Mouse (Mus musculus) CH12.LX (cell line): ENCODE data around the gene Rasgef1c. TPM values are rescaled to one million over a fixed set of nuclear protein-coding genes. Genes with fewer than 3 reads are reported as not detected.

Source experiments
- DNase-seq: peaks from one replicate; pipeline ENCODE4 v3.0.0-alpha.2; 2013; ENCODE audit errors: extremely low read depth
- H3K27ac ChIP-seq: 2 replicates; pipeline ENCODE4 v1.5.1; 2012; ENCODE audit warnings: low read depth, mild to moderate bottlenecking, control low read depth, moderate library complexity; ENCODE audit not compliant: insufficient read depth
- H3K27me3 ChIP-seq: replicated peaks from 2 replicates; pipeline ENCODE3; 2012; ENCODE audit warnings: inconsistent platforms
- H3K36me3 ChIP-seq, 2 experiments: replicated peaks in 1 of 2; 2 replicates each; pipeline versions ENCODE3 to v1.6.1; 2012; ENCODE audit warnings: inconsistent platforms in 1 of 2, low read length in 1 of 2, mild to moderate bottlenecking in 1 of 2, mixed read lengths in 1 of 2, moderate library complexity in 1 of 2; ENCODE audit not compliant: control insufficient read depth in 1 of 2, insufficient read depth in 1 of 2
- H3K4me1 ChIP-seq, 2 experiments: 2 replicates each; pipeline ENCODE4 v1.6.1; 2012; ENCODE audit warnings: inconsistent platforms in 1 of 2, moderate library complexity in 1 of 2; ENCODE audit not compliant: insufficient read depth in 2 of 2, control insufficient read depth in 1 of 2
- H3K4me2 ChIP-seq: 2 replicates; pipeline ENCODE4 v1.6.1; 2012; ENCODE audit warnings: low read depth, mild to moderate bottlenecking, control low read depth; ENCODE audit not compliant: poor library complexity, insufficient read depth, severe bottlenecking
- H3K4me3 ChIP-seq, 3 experiments: fragments of 150-350 bp in 1 of 3; sonication (generic) in 1 of 3; replicated peaks in 1 of 3; 2 replicates each; pipeline versions ENCODE3 to v1.5.1; 2011 to 2012; ENCODE audit warnings: low read depth in 2 of 3, low read length in 2 of 3, mild to moderate bottlenecking in 2 of 3, moderate library complexity in 2 of 3, control low read depth in 1 of 3, improper control_type of control experiment in 1 of 3, inconsistent platforms in 1 of 3, mixed read lengths in 1 of 3; ENCODE audit not compliant: poor library complexity in 1 of 3
- H3K79me2 ChIP-seq: replicated peaks from 2 replicates; pipeline ENCODE4 v1.6.1; 2012; ENCODE audit warnings: mild to moderate bottlenecking, moderate library complexity; ENCODE audit not compliant: control insufficient read depth, poor library complexity, insufficient read depth, severe bottlenecking; ENCODE audit errors: extremely low read depth
- H3K9ac ChIP-seq: 2 replicates; pipeline ENCODE4 v1.6.1; 2012; ENCODE audit warnings: low read depth, mild to moderate bottlenecking, control low read depth, moderate library complexity; ENCODE audit not compliant: insufficient read depth
- H3K9me3 ChIP-seq: replicated peaks from 2 replicates; pipeline ENCODE3; 2012; ENCODE audit warnings: low read length, inconsistent platforms, mixed read lengths
- BHLHE40 ChIP-seq: IDR thresholded peaks from 2 replicates; pipeline ENCODE4 v1.6.1; 2011; ENCODE audit warnings: mild to moderate bottlenecking, low read depth, low read length, improper control_type of control experiment
- CHD1 ChIP-seq: IDR thresholded peaks from 2 replicates; pipeline ENCODE4 v1.6.1; 2012; ENCODE audit warnings: low read depth, low read length, improper control_type of control experiment, inconsistent platforms
- CHD2 ChIP-seq: IDR thresholded peaks from 2 replicates; pipeline ENCODE4 v1.6.1; 2011; ENCODE audit warnings: low read length, improper control_type of control experiment
- E2F4 ChIP-seq: IDR thresholded peaks from 2 replicates; pipeline ENCODE4 v1.6.1; 2011; ENCODE audit warnings: low read depth, low read length, improper control_type of control experiment; ENCODE audit not compliant: insufficient replicate concordance
- ETS1 ChIP-seq: conservative IDR thresholded peaks from 2 replicates; pipeline ENCODE4 v1.6.1; 2012; ENCODE audit warnings: low read depth, mild to moderate bottlenecking, inconsistent platforms, low read length, improper control_type of control experiment, moderate library complexity
- GABPA ChIP-seq: IDR thresholded peaks from 2 replicates; pipeline ENCODE4 v1.6.1; 2012; ENCODE audit warnings: low read depth, low read length, improper control_type of control experiment, inconsistent platforms; ENCODE audit not compliant: insufficient replicate concordance
- JUND ChIP-seq: conservative IDR thresholded peaks from 2 replicates; pipeline ENCODE4 v1.6.1; 2011; ENCODE audit warnings: low read depth, low read length, improper control_type of control experiment
- KAT2A ChIP-seq: IDR thresholded peaks from 2 replicates; pipeline ENCODE4 v1.6.1; 2012; ENCODE audit warnings: low read length, improper control_type of control experiment, inconsistent platforms; ENCODE audit not compliant: insufficient replicate concordance
- MAZ ChIP-seq: IDR thresholded peaks from 2 replicates; pipeline ENCODE4 v1.6.1; 2012; ENCODE audit warnings: low read depth, mild to moderate bottlenecking, inconsistent platforms, low read length, improper control_type of control experiment, moderate library complexity
- MXI1 ChIP-seq: IDR thresholded peaks from 2 replicates; pipeline ENCODE4 v1.6.1; 2011; ENCODE audit warnings: mild to moderate bottlenecking, low read depth, low read length, improper control_type of control experiment
- MYC ChIP-seq: IDR thresholded peaks from 2 replicates; pipeline ENCODE4 v1.6.1; 2011; ENCODE audit warnings: low read depth, mild to moderate bottlenecking, improper control_type of control experiment, low read length
- NELFE ChIP-seq: IDR thresholded peaks from 2 replicates; pipeline ENCODE4 v1.6.1; 2011; ENCODE audit warnings: low read depth, low read length, improper control_type of control experiment
- RAD21 ChIP-seq: IDR thresholded peaks from 2 replicates; pipeline ENCODE4 v1.6.1; 2011; ENCODE audit warnings: low read depth, mild to moderate bottlenecking, low read length, improper control_type of control experiment, moderate library complexity
- SMC3 ChIP-seq: IDR thresholded peaks from 2 replicates; pipeline ENCODE4 v1.6.1; 2011; ENCODE audit warnings: low read depth, low read length, improper control_type of control experiment
- UBTF ChIP-seq: IDR thresholded peaks from 2 replicates; pipeline ENCODE4 v1.6.1; 2012; ENCODE audit warnings: low read depth, mild to moderate bottlenecking, inconsistent platforms, low read length, improper control_type of control experiment, moderate library complexity
- ZC3H11A ChIP-seq: IDR thresholded peaks from 2 replicates; pipeline ENCODE4 v1.6.1; 2012; ENCODE audit warnings: low read depth, mild to moderate bottlenecking, inconsistent platforms, low read length, improper control_type of control experiment
- ZMIZ1 ChIP-seq: IDR thresholded peaks from 2 replicates; pipeline ENCODE4 v1.6.1; 2012; ENCODE audit warnings: low read depth, mild to moderate bottlenecking, inconsistent platforms, low read length, improper control_type of control experiment
- dilution Hi-C: fragments of 300-500 bp; cut with MboI; formaldehyde crosslinking; loops from 2 replicates; pipeline ENCODE4 v1.14.3; 2020; ENCODE audit warnings: low sequenced_read_pairs; ENCODE audit not compliant: extremely low pct_unique_long_range_greater_than_20kb, extremely low pct_ligation_motif_present
- in situ Hi-C: fragments of 300-500 bp; cut with MboI; formaldehyde crosslinking; loops from 3 replicates; pipeline ENCODE4 v1.14.3; 2019; ENCODE audit warnings: low sequenced_read_pairs, low pct_ligation_motif_present, low pct_unique_long_range_greater_than_20kb, mixed read lengths
- polyA plus RNA-seq: library from polyadenylated mRNA; unstranded; fragments of >175 nt; gene quantifications from 2 replicates; pipeline ENCODE4 v1.2.1, GENCODE M21; 2012; ENCODE audit warnings: low read depth; ENCODE audit not compliant: insufficient read length
- total RNA-seq, 2 experiments: library from RNA; depleted of rRNA; stranded (reverse); fragments of 300-350 nt in 1 of 2; fragments of >200 nt in 1 of 2; gene quantifications; 2 replicates each; pipeline ENCODE4 v1.2.3; 2012 to 2014

Rasgef1c gene
- total and polyA plus RNA-seq, 3 experiments, result not detected

DNA sequence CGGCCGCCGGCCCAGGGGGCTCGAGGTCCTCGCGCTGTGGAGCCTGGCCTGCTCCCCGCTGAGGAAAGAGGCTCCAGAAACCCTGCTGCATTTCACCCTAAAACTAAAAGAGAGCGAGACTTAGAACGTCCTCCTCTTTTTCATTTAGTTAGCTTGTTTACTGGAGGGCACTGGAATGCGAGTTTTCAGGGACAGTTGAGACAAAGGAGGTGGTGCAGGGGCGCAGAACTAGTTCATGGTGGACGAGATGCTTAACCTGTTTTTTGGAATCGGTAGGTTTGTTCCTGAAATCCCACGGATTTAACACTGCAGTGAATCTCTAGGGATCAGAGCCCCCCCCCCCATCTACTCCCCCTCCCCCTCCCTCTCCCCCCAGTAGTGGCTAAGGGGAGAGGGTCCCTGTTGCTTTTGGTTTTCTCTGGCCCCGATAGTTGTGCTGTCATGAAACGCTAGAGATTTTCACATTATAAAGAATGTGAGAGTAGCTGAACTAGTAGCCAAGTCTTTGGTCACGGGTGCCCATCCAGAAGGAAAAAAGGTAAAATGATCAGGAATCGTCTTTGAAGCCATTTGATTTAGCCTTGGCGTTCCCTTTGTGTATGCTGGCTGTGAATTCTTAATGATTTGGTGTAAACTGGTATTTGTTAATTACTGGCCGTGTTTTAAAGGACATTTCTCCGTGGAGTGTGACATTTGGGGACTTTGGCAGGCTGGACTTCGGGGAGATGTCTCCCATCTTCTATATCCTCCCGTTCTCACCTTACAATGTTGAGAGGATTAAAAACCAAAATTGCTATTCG lies 124.3 kb downstream of the Rasgef1c start:
- H3K9me3 ChIP-seq, result peaks cover 6% of the 10 kb centered on the region
- no peak overlapping the region for H3K4me3 ChIP-seq
- no peak for TF ChIP-seq SMC3
- H3K4me2 ChIP-seq, result no peak overlapping the region
- no peak overlapping the region for H3K27ac ChIP-seq
- H3K4me1 ChIP-seq, result no peaks in the 10 kb centered on the region
- no peaks in the 10 kb centered on the region for H3K36me3 ChIP-seq
- no peak for DNase-seq
- dilution Hi-C loops, result no loop called here
- in situ Hi-C loops, result no loop called here
- H3K27me3 ChIP-seq, result no peaks in the 10 kb centered on the region
- no peak overlapping the region for H3K9ac ChIP-seq
- no peaks in the 10 kb centered on the region for H3K79me2 ChIP-seq

DNA sequence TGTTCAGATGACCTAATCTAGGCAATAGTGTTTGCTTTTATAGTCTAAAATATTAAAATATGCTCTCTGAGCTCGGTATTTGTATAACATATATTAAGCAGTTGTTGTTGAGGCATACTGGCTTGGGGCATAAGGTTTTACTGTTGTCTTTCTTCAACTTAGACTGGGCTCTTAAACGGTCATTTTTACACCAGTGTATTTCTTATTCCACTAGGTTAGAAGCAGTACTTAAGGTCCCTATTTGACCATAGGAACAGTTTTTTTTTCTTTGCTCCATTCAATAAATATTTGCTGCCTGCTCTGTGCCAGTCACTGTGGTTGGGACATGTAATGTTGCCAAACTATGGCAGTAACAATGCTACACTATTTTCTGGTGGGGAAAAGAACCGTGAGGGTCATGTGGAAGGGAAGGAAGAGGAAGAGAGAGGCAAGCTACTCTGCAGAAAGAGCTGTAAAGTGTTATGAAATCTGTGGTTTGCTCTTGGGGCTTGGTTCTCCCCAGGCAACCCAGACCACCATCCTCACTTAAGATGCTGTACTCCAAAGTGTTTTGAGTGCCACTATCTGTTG lies 125.0 kb downstream of the Rasgef1c start:
- Histone ChIP-seq H3K27ac (no peak overlapping the region), H3K79me2 (no peaks in the 10 kb centered on the region), H3K27me3 (no peaks in the 10 kb centered on the region), H3K36me3 (no peaks in the 10 kb centered on the region), H3K4me3 (no peak overlapping the region), H3K4me2 (no peak overlapping the region), H3K4me1 (no peaks in the 10 kb centered on the region), H3K9ac (no peak overlapping the region), H3K9me3 (peaks cover 6% of the 10 kb centered on the region)
- dilution Hi-C loops (no loop called here), in situ Hi-C loops (no loop called here)
- no peak for TF ChIP-seq RAD21
- TF ChIP-seq MYC, result no peak
- TF ChIP-seq CHD1, result no peak
- no peak for TF ChIP-seq MAZ
- no peak for TF ChIP-seq ETS1
- no peak for TF ChIP-seq JUND
- no peak for TF ChIP-seq UBTF
- no peak for TF ChIP-seq ZMIZ1
- DNase-seq, result no peak

- Histone ChIP-seq H3K4me1 (no peaks in the 10 kb centered on the region), H3K4me2 (no peak overlapping the region), H3K9me3 (peaks cover 6% of the 10 kb centered on the region), H3K79me2 (no peaks in the 10 kb centered on the region), H3K27me3 (no peaks in the 10 kb centered on the region), H3K4me3 (no peak overlapping the region), H3K9ac (no peak overlapping the region), H3K36me3 (no peaks in the 10 kb centered on the region), H3K27ac (no peak overlapping the region)
- no peak for DNase-seq
- in situ Hi-C loops (no loop called here), dilution Hi-C loops (no loop called here)
- TF ChIP-seq RAD21, result no peak
- TF ChIP-seq NELFE, result no peak
- no peak for TF ChIP-seq CHD2
- no peak for TF ChIP-seq ZC3H11A
- no peak for TF ChIP-seq GABPA
- TF ChIP-seq KAT2A, result no peak
- no peak for TF ChIP-seq BHLHE40
- TF ChIP-seq E2F4, result no peak
- TF ChIP-seq MYC, result no peak
- TF ChIP-seq MXI1, result no peak
These were observed 126.8 kb downstream of the Rasgef1c start for GRCm38 (mm10) chr11:50028416-50028815.
